Mouse (Mus musculus) adrenal gland, postnatal 14 days (tissue): ENCODE data around the gene Nf1. TPM values are rescaled to one million over a fixed set of nuclear protein-coding genes. Genes with fewer than 3 reads are reported as not detected.

ENCODE experiments used
- DNase-seq: peaks from one replicate; pipeline ENCODE4 v3.0.0; 2021; ENCODE audit warnings: mixed read lengths
- total RNA-seq: library from RNA; stranded (reverse); gene quantifications from 2 replicates; pipeline ENCODE4 v1.2.3, GENCODE M21; 2021

The Nf1 gene
- total RNA-seq, 1 experiment from 2014 or later: 62.3 TPM

- no peak for DNase-seq
These were observed 11.4 kb upstream of the Nf1 start for GRCm38 (mm10) chr11:79328060-79328459.

- no peak for DNase-seq
These were observed 9.9 kb upstream of the Nf1 start for GRCm38 (mm10) chr11:79329585-79329984.

GRCm38 (mm10) chr11:79335077-79335476 lies 4.4 kb upstream of the Nf1 start:
- DNase-seq: no peak

- DNase-seq: peak; percentile 22
These were observed 2.7 kb upstream of the Nf1 start for GRCm38 (mm10) chr11:79336722-79337267.

- DNase-seq: no peak
These were observed 872 bp upstream of the Nf1 start for GRCm38 (mm10) chr11:79338621-79339020.

- peak; percentile 72 for DNase-seq
These were observed 602 bp downstream of the Nf1 start for GRCm38 (mm10) chr11:79339808-79340781.

- DNase-seq: no peak
These were observed 17.5 kb downstream of the Nf1 start for GRCm38 (mm10) chr11:79356995-79357394.

- no peak for DNase-seq
These were observed 17.9 kb downstream of the Nf1 start for GRCm38 (mm10) chr11:79357397-79357796.

- no peak for DNase-seq
These were observed 25.5 kb downstream of the Nf1 start for GRCm38 (mm10) chr11:79364956-79365355.

GRCm38 (mm10) chr11:79366284-79366683 lies 26.8 kb downstream of the Nf1 start:
- no peak for DNase-seq

GRCm38 (mm10) chr11:79373031-79373430 lies 33.5 kb downstream of the Nf1 start:
- DNase-seq: peak; percentile 27

GRCm38 (mm10) chr11:79398336-79398735 lies 58.8 kb downstream of the Nf1 start:
- DNase-seq: peak; percentile 94

GRCm38 (mm10) chr11:79403625-79404319 lies 64.3 kb downstream of the Nf1 start:
- no peak for DNase-seq

- DNase-seq: no peak
These were observed 74.4 kb downstream of the Nf1 start for GRCm38 (mm10) chr11:79413761-79414513.

GRCm38 (mm10) chr11:79422496-79422895 lies 83.0 kb downstream of the Nf1 start:
- DNase-seq: no peak

GRCm38 (mm10) chr11:79426571-79426970 lies 87.1 kb downstream of the Nf1 start:
- DNase-seq: no peak

GRCm38 (mm10) chr11:79427638-79428037 lies 88.1 kb downstream of the Nf1 start:
- DNase-seq: peak; percentile 50

- DNase-seq: no peak
These were observed 95.8 kb downstream of the Nf1 start for GRCm38 (mm10) chr11:79435252-79435651.

GRCm38 (mm10) chr11:79448361-79448760 lies 108.9 kb downstream of the Nf1 start:
- no peak for DNase-seq

- DNase-seq: no peak
These were observed 113.5 kb downstream of the Nf1 start for GRCm38 (mm10) chr11:79452966-79453365.

- peak; percentile 60 for DNase-seq
These were observed 118.4 kb downstream of the Nf1 start for GRCm38 (mm10) chr11:79457928-79458327.

GRCm38 (mm10) chr11:79459846-79460245 lies 120.4 kb downstream of the Nf1 start:
- DNase-seq: no peak
